ENCODE assay signal across 8 mouse cellular contexts in the genomic region with DNA sequence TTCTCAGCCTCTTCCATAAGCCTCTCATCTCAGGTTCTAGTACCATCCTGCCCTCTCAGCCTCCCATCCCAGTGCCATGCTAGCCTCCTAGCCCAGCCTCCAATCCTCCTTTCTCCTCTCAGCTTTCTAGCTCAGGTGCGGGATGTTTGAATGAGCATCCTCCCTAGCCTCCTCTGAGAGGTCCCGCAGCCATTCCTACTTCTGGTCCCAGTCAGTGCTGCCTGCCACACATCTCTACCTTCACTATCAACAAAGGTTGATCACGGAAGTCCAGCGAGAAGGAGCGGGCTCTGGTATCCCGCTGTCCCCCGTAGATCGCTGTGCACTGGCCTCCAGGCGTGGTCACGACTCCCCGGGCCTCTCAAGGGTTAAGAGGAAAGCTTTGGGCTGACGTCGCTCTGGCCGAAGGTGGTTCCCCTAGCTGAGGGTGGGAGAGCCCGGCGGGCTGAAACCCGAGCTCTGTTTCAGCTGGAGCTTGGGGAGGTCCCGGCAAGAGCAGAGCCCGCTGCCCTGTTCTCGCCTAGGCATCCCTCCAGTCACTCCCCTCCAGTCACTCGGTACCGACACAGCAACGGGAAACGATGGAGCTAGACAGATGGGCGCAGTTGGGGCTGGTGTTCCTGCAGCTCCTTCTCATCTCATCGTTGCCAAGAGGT. TPM values are rescaled to one million over a fixed set of nuclear protein-coding genes. Genes with fewer than 3 reads are reported as not detected.
A peak's percentile ranks its signal among the peaks of the same experiment; 100 is the strongest.
DNase-seq lines count a peak whose midpoint lies in the region; ATAC-seq and TF ChIP-seq lines count a peak whose summit lies in the region.

A gene (plus strand): TSS at position 402 of the 656 bp plus-strand sequence.

- DNase-seq in hindbrain, embryonic 11.5 days (ENCODE audit: low spot score) = peak; percentile 58
- DNase-seq in left cerebral cortex, postnatal 4 days = peak; percentile 44
- peak; percentile 12 for DNase-seq in testis, postnatal 14 days (ENCODE audit: low spot score)
- DNase-seq in thymus, postnatal 14 days = no peak

- peak within 1 kb of the TSS; percentile 4; the same call in 1 of the 2 replicates for H3K9ac ChIP-seq in forebrain, embryonic 12.5 days
- no peak within 1 kb of the TSS; the same call in 1 of the 2 replicates for H3K9ac ChIP-seq in hindbrain, embryonic 11.5 days (ENCODE audit: low read depth, low read length)
- peak within 1 kb of the TSS; percentile 39 for H3K9ac ChIP-seq in midbrain, embryonic 12.5 days (replicated peaks)

- TF ChIP-seq CTCF in E14TG2a.4 (conservative IDR thresholded peaks at IDR 0.05; ENCODE audit: low read length) = no peak

- no peak within 1 kb of the TSS for H3K27ac ChIP-seq in forebrain, embryonic 12.5 days
- H3K27ac ChIP-seq in hindbrain, embryonic 11.5 days (ENCODE audit: low read depth, low read length) = no peak within 1 kb of the TSS
- no peak within 1 kb of the TSS for H3K27ac ChIP-seq in midbrain, embryonic 12.5 days (replicated peaks)

- H3K4me2 ChIP-seq in forebrain, embryonic 12.5 days = peak within 1 kb of the TSS; percentile 70
- H3K4me2 ChIP-seq in hindbrain, embryonic 11.5 days (replicated peaks; ENCODE audit: low read depth, low read length) = peak within 1 kb of the TSS; percentile 52
- H3K4me2 ChIP-seq in midbrain, embryonic 12.5 days (replicated peaks) = peak within 1 kb of the TSS; percentile 83

- H3K4me1 ChIP-seq in E14TG2a.4 (replicated peaks; ENCODE audit: low read depth, low read length) = peaks cover 10% of the 10 kb centered on the region
- peaks cover 13% of the 10 kb centered on the region; the same call in 1 of the 2 replicates for H3K4me1 ChIP-seq in forebrain, embryonic 12.5 days
- H3K4me1 ChIP-seq in hindbrain, embryonic 11.5 days (replicated peaks; ENCODE audit: control insufficient read depth, insufficient read depth, low read length) = no peaks in the 10 kb centered on the region
- peaks cover 6% of the 10 kb centered on the region for H3K4me1 ChIP-seq in midbrain, embryonic 12.5 days

- H3K4me3 ChIP-seq in E14TG2a.4 (replicated peaks; ENCODE audit: low read length) = peak within 1 kb of the TSS; percentile 67
- H3K4me3 ChIP-seq in forebrain, embryonic 12.5 days (replicated peaks) = peak within 1 kb of the TSS; percentile 41
- peak within 1 kb of the TSS; percentile 25 for H3K4me3 ChIP-seq in hindbrain, embryonic 11.5 days (ENCODE audit: low read depth, low read length)
- peak within 1 kb of the TSS; percentile 45 for H3K4me3 ChIP-seq in midbrain, embryonic 12.5 days

- peaks cover 35% of the 10 kb centered on the region for H3K9me3 ChIP-seq in E14TG2a.4 (ENCODE audit: low read length)
- H3K9me3 ChIP-seq in forebrain, embryonic 12.5 days = no peaks in the 10 kb centered on the region
- H3K9me3 ChIP-seq in hindbrain, embryonic 11.5 days (ENCODE audit: control insufficient read depth, low read length) = no peaks in the 10 kb centered on the region
- no peaks in the 10 kb centered on the region for H3K9me3 ChIP-seq in midbrain, embryonic 12.5 days

- H3K27me3 ChIP-seq in E14TG2a.4 (ENCODE audit: insufficient read depth, low read length) = peaks cover 30% of the 10 kb centered on the region
- H3K27me3 ChIP-seq in forebrain, embryonic 12.5 days = peaks cover 16% of the 10 kb centered on the region
- H3K27me3 ChIP-seq in hindbrain, embryonic 11.5 days (ENCODE audit: control insufficient read depth, insufficient read depth, low read length) = peaks cover 6% of the 10 kb centered on the region
- H3K27me3 ChIP-seq in midbrain, embryonic 12.5 days = peaks cover 25% of the 10 kb centered on the region

- no peaks in the 10 kb centered on the region for H3K36me3 ChIP-seq in E14TG2a.4 (ENCODE audit: insufficient read depth, low read length)
- H3K36me3 ChIP-seq in forebrain, embryonic 12.5 days (replicated peaks) = no peaks in the 10 kb centered on the region
- H3K36me3 ChIP-seq in hindbrain, embryonic 11.5 days (ENCODE audit: control insufficient read depth, insufficient read depth, low read length) = no peaks in the 10 kb centered on the region
- no peaks in the 10 kb centered on the region for H3K36me3 ChIP-seq in midbrain, embryonic 12.5 days

- peak; percentile 45; the same call in 1 of the 2 replicates for ATAC-seq in cerebellum, adult (ENCODE audit: insufficient number of reproducible peaks, low FRiP score, low TSS enrichment)
- peak; percentile 67 for ATAC-seq in forebrain, embryonic 12.5 days (ENCODE audit: low FRiP score)
- peak; percentile 56 for ATAC-seq in hindbrain, embryonic 11.5 days (ENCODE audit: low FRiP score)
- ATAC-seq in midbrain, embryonic 12.5 days (ENCODE audit: low FRiP score, low read depth) = peak; percentile 71

- WGBS in forebrain, embryonic 12.5 days = 1% methylated on average over 26 of the region's 26 CpGs
- WGBS in hindbrain, embryonic 11.5 days = 3% methylated on average over 26 of the region's 26 CpGs
- 2% methylated on average over 26 of the region's 26 CpGs for WGBS in midbrain, embryonic 12.5 days

- intact Hi-C loops in left cerebral cortex, postnatal 4 days (cut with DNase I) = no loop called here

RNA-seq across cellular contexts. Expression of the gene that starts here (rescaled TPM):
- polyA plus RNA-seq in forebrain, embryonic 12.5 days (2016; fragmentation: Nextera tagmentation; extraction: Ambion mirVana) = 0.96 and 2.1 TPM in 2 replicates
- 0.38 and 1.8 TPM in 2 replicates for polyA plus RNA-seq in hindbrain, embryonic 11.5 days (2014; fragmentation: Nextera tagmentation; extraction: Ambion mirVana)
- 1 to 10 TPM; 4.5 to 5.8 TPM for total RNA-seq in left cerebral cortex, postnatal 4 days (2021)
- 1.7 and 2.7 TPM in 2 replicates for polyA plus RNA-seq in midbrain, embryonic 12.5 days (2016; fragmentation: Nextera tagmentation; extraction: Ambion mirVana)
